ENCODE assay signal across 9 mouse cellular contexts in the genomic region with DNA sequence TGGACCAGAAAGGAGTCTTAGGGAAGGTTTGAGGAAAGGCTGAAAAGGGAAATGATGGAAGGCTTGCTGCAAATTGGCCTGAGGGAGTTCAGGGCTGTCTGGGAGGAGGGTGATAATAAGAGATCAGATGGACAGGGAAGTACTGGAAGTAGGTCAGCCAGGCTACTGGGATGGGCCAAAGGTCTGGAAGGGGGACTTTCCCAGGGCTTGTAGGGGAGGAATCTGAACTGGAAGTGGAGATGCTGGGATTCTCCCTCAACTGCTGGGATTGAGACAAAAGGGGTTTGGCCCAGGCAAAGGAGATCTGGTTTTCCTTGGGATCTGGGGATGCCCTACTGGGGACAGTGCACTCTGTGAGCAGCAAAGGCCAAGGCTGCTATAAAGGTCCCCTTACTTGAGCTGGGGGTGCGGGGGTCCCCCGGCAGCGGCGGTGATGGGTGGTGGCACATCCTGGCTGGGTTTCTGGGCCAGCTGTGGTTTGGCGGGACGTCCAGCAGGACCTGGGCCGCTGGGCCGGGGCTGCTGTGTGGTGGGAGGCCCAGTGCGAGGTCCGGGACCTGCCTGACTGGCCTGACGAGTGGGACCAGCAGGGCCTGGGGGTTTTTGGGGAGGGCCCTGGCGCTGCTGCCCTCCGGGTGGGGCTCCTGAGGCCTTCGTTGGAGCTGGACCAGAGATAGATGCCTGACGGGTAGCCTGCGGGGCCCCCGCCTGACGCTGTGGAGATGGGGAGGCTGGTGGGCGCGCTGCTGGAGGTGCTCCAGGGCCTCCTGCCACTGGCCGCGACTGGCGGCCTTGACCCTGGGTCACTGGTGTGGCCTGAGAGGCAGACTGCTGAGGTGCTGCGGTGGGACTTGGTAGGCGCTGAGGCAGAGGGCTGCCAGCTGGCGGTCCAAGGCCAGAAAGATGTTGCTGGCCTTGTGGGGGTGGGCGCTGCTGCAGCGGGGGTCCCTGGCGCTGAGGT. TPM values are rescaled to one million over a fixed set of nuclear protein-coding genes. Genes with fewer than 3 reads are reported as not detected.
A peak's percentile ranks its signal among the peaks of the same experiment; 100 is the strongest.
DNase-seq lines count a peak whose midpoint lies in the region; ATAC-seq lines count a peak whose summit lies in the region.
"Had no signal": no experiment of that assay in that cellular context is flagged by ENCODE, and none has a peak within 500 bp of the region (broad histone marks: within the 10 kb centered on the region; RNA-seq: fewer than 3 reads in every experiment).

No protein-coding gene starts in this region.

- no peak overlapping the region for H3K4me2 ChIP-seq in forebrain, embryonic 11.5 days (ENCODE audit: low read depth, low read length, severe bottlenecking)
- H3K4me2 ChIP-seq in forebrain, embryonic 13.5 days = no peak overlapping the region
- no peak overlapping the region for H3K4me2 ChIP-seq in neural tube, embryonic 11.5 days (ENCODE audit: low read depth)
- no peak overlapping the region for H3K4me2 ChIP-seq in neural tube, embryonic 15.5 days
- 0 out of 2 replicates have a peak overlapping the region, but pooled peaks have one; percentile 20 for H3K4me2 ChIP-seq in intestine, embryonic 14.5 days (ENCODE audit: low read length)

- no peak for DNase-seq in forebrain, embryonic 11.5 days (ENCODE audit: low spot score)
- no peak for DNase-seq in neural tube, embryonic 11.5 days (ENCODE audit: low spot score)
- peak; percentile 52 for DNase-seq in intestine, embryonic 14.5 days (ENCODE audit: low spot score)
- DNase-seq in testis, postnatal 10 days (ENCODE audit: low spot score) = peak; percentile 64
- DNase-seq in thymus, postnatal 10 days (ENCODE audit: low spot score in 2 of 2) = no peak
- DNase-seq in neural tube, embryonic 10.5 days (ENCODE audit: extremely low spot score, low spot score) = no peak

- H3K27me3 ChIP-seq in forebrain, embryonic 11.5 days (ENCODE audit: control insufficient read depth, insufficient read depth, low read length) = no peaks in the 10 kb centered on the region
- no peaks in the 10 kb centered on the region for H3K27me3 ChIP-seq in forebrain, embryonic 13.5 days
- H3K27me3 ChIP-seq in neural tube, embryonic 11.5 days (ENCODE audit: control insufficient read depth, insufficient read depth, low read length) = no peaks in the 10 kb centered on the region
- H3K27me3 ChIP-seq in neural tube, embryonic 15.5 days (replicated peaks) = no peaks in the 10 kb centered on the region
- no peaks in the 10 kb centered on the region for H3K27me3 ChIP-seq in intestine, embryonic 14.5 days (replicated peaks; ENCODE audit: control insufficient read depth, insufficient read depth, low read length)
- H3K27me3 ChIP-seq: CH12.LX had no signal

- 39% methylated on average over 29 of the region's 29 CpGs for WGBS in forebrain, embryonic 11.5 days
- WGBS in forebrain, embryonic 13.5 days = 51% methylated on average over 26 of the region's 29 CpGs
- WGBS in neural tube, embryonic 11.5 days = 39% methylated on average over 26 of the region's 29 CpGs
- 47% methylated on average over 24 of the region's 29 CpGs for WGBS in neural tube, embryonic 15.5 days
- 46% methylated on average over 29 of the region's 29 CpGs for WGBS in intestine, embryonic 14.5 days

- no peak overlapping the region for H3K4me3 ChIP-seq in forebrain, embryonic 11.5 days (ENCODE audit: low read depth, low read length)
- H3K4me3 ChIP-seq in forebrain, embryonic 13.5 days = no peak overlapping the region
- H3K4me3 ChIP-seq in neural tube, embryonic 11.5 days (ENCODE audit: low read depth, low read length) = no peak overlapping the region
- H3K4me3 ChIP-seq in neural tube, embryonic 15.5 days (replicated peaks) = no peak overlapping the region
- H3K4me3 ChIP-seq in intestine, embryonic 14.5 days (ENCODE audit: low read depth, low read length) = no peak overlapping the region

- H3K27ac ChIP-seq in forebrain, embryonic 11.5 days (ENCODE audit: low read depth, low read length) = no peak overlapping the region
- no peak overlapping the region for H3K27ac ChIP-seq in forebrain, embryonic 13.5 days
- H3K27ac ChIP-seq in neural tube, embryonic 11.5 days (ENCODE audit: low read depth, low read length) = no peak overlapping the region
- no peak overlapping the region for H3K27ac ChIP-seq in neural tube, embryonic 15.5 days (replicated peaks)
- no peak overlapping the region for H3K27ac ChIP-seq in intestine, embryonic 14.5 days (ENCODE audit: low read depth)

- no peaks in the 10 kb centered on the region; the same call in 1 of the 2 replicates for H3K36me3 ChIP-seq in forebrain, embryonic 11.5 days (ENCODE audit: control insufficient read depth, insufficient read depth, low read length)
- H3K36me3 ChIP-seq in forebrain, embryonic 13.5 days (ENCODE audit: poor library complexity, severe bottlenecking) = peaks cover 21% of the 10 kb centered on the region; the same call in 1 of the 2 replicates
- H3K36me3 ChIP-seq in neural tube, embryonic 11.5 days (ENCODE audit: control insufficient read depth, insufficient read depth, low read length) = no peaks in the 10 kb centered on the region
- H3K36me3 ChIP-seq in neural tube, embryonic 15.5 days = 0 out of 2 replicates have a peak, but pooled peaks cover 2% of the 10 kb centered on the region
- 0 out of 2 replicates have a peak, but pooled peaks cover 6% of the 10 kb centered on the region for H3K36me3 ChIP-seq in intestine, embryonic 14.5 days (ENCODE audit: control insufficient read depth, insufficient read depth, low read length)

- ATAC-seq in forebrain, embryonic 11.5 days (replicated peaks; ENCODE audit: low FRiP score) = 0 out of 2 replicates have a peak, but pooled peaks have one; percentile 45
- no peak for ATAC-seq in forebrain, embryonic 13.5 days
- ATAC-seq in neural tube, embryonic 11.5 days (ENCODE audit: insufficient read depth, low FRiP score, low TSS enrichment) = 0 out of 2 replicates have a peak, but pooled peaks have one; percentile 25
- ATAC-seq in neural tube, embryonic 15.5 days (ENCODE audit: low FRiP score) = no peak
- peak; percentile 49; the same call in 1 of the 2 replicates for ATAC-seq in intestine, embryonic 14.5 days (replicated peaks; ENCODE audit: low FRiP score, low TSS enrichment, low read depth)

- no peaks in the 10 kb centered on the region for H3K4me1 ChIP-seq in forebrain, embryonic 11.5 days (replicated peaks; ENCODE audit: control insufficient read depth, insufficient read depth, low read length)
- no peaks in the 10 kb centered on the region for H3K4me1 ChIP-seq in forebrain, embryonic 13.5 days
- no peaks in the 10 kb centered on the region for H3K4me1 ChIP-seq in neural tube, embryonic 11.5 days (ENCODE audit: control insufficient read depth, insufficient read depth, low read length)
- 0 out of 2 replicates have a peak, but pooled peaks cover 3% of the 10 kb centered on the region for H3K4me1 ChIP-seq in neural tube, embryonic 15.5 days
- H3K4me1 ChIP-seq in intestine, embryonic 14.5 days (replicated peaks; ENCODE audit: control insufficient read depth, insufficient read depth, low read length) = no peaks in the 10 kb centered on the region

- no peaks in the 10 kb centered on the region for H3K9me3 ChIP-seq in forebrain, embryonic 11.5 days (ENCODE audit: control insufficient read depth, low read length)
- H3K9me3 ChIP-seq in forebrain, embryonic 13.5 days (replicated peaks) = no peaks in the 10 kb centered on the region
- H3K9me3 ChIP-seq in neural tube, embryonic 11.5 days (ENCODE audit: control insufficient read depth, low read length) = no peaks in the 10 kb centered on the region
- H3K9me3 ChIP-seq in neural tube, embryonic 15.5 days (replicated peaks) = no peaks in the 10 kb centered on the region
- no peaks in the 10 kb centered on the region for H3K9me3 ChIP-seq in intestine, embryonic 14.5 days (ENCODE audit: control insufficient read depth, low read length)

- no peak overlapping the region for H3K9ac ChIP-seq in forebrain, embryonic 11.5 days (ENCODE audit: low read length)
- H3K9ac ChIP-seq in forebrain, embryonic 13.5 days = no peak overlapping the region
- no peak overlapping the region for H3K9ac ChIP-seq in neural tube, embryonic 11.5 days (ENCODE audit: low read length)
- H3K9ac ChIP-seq in neural tube, embryonic 15.5 days (replicated peaks) = no peak overlapping the region
- H3K9ac ChIP-seq in intestine, embryonic 14.5 days (ENCODE audit: low read length) = no peak overlapping the region

RNA-seq across cellular contexts. Expression of a gene that starts 7.6 kb away (rescaled TPM):
- 5.8 and 7.4 TPM in 2 replicates for polyA plus RNA-seq in forebrain, embryonic 11.5 days (2014; fragmentation: Nextera tagmentation; extraction: Ambion mirVana)
- 2.2 and 4.4 TPM in 2 replicates for polyA plus RNA-seq in forebrain, embryonic 13.5 days (2015; fragmentation: Nextera tagmentation; extraction: Ambion mirVana)
- 10.6 and 13.5 TPM in 2 replicates for polyA plus RNA-seq in neural tube, embryonic 11.5 days (2014; fragmentation: Nextera tagmentation; extraction: Ambion mirVana)
- 5.8 and 8.2 TPM in 2 replicates for polyA plus RNA-seq in neural tube, embryonic 15.5 days (2015; fragmentation: Nextera tagmentation; extraction: Ambion mirVana)
- 29.9 and 34.9 TPM in 2 replicates for polyA plus RNA-seq in intestine, embryonic 14.5 days (2014; fragmentation: Nextera tagmentation; extraction: Ambion mirVana)

RNA-seq across cellular contexts. Expression of a gene that starts 58.4 kb away (rescaled TPM):
- 11.5 and 12.6 TPM in 2 replicates for polyA plus RNA-seq in forebrain, embryonic 11.5 days (2014; fragmentation: Nextera tagmentation; extraction: Ambion mirVana)
- 12.2 and 13.8 TPM in 2 replicates for polyA plus RNA-seq in forebrain, embryonic 13.5 days (2015; fragmentation: Nextera tagmentation; extraction: Ambion mirVana)
- polyA plus RNA-seq in neural tube, embryonic 11.5 days (2014; fragmentation: Nextera tagmentation; extraction: Ambion mirVana) = 17.1 and 21.4 TPM in 2 replicates
- 85.6 and 96.9 TPM in 2 replicates for polyA plus RNA-seq in neural tube, embryonic 15.5 days (2015; fragmentation: Nextera tagmentation; extraction: Ambion mirVana)
- 2.0 and 2.7 TPM in 2 replicates for polyA plus RNA-seq in intestine, embryonic 14.5 days (2014; fragmentation: Nextera tagmentation; extraction: Ambion mirVana)

Comparison
In these comparisons a context has a peak if more than half of its experiments do, and no peak if none do; other contexts are left out.
1. ATAC-seq: peak in forebrain, embryonic 11.5 days (single experiment), neural tube, embryonic 11.5 days (single experiment) and intestine, embryonic 14.5 days (single experiment); none in forebrain, embryonic 13.5 days (single experiment) and neural tube, embryonic 15.5 days (single experiment).
2. DNase-seq: peak in intestine, embryonic 14.5 days (single experiment) and testis, postnatal 10 days (single experiment); none in forebrain, embryonic 11.5 days (single experiment), neural tube, embryonic 11.5 days (single experiment), thymus, postnatal 10 days (0 of 2) and neural tube, embryonic 10.5 days (single experiment).